Mouse (Mus musculus): Measurements from ENCODE around the gene Itln1. TPM values are rescaled to one million over a fixed set of nuclear protein-coding genes. Genes with fewer than 3 reads are reported as not detected.
"Not testable (repeated sequence)": the region's sequence is repeated elsewhere in the genome, so short reads cannot be mapped to it uniquely, and the experiment has no call there.

Gene Itln1
- total RNA-seq, 2 experiments from 2014 or later: not detected

GRCm38 (mm10) chr1:171471941-171472340 lies 63.2 kb downstream of the Itln1 start:
- intact Hi-C loops (cut with DNase I): loop anchor here (2.0 to 10.0 kb wide), 3 partner anchors 35 to 357 kb away; partner anchors contain the start of genes Cfap126, F11r and Usf1
- DNase-seq (ENCODE audit: low spot score): not testable (repeated sequence)

DNA sequence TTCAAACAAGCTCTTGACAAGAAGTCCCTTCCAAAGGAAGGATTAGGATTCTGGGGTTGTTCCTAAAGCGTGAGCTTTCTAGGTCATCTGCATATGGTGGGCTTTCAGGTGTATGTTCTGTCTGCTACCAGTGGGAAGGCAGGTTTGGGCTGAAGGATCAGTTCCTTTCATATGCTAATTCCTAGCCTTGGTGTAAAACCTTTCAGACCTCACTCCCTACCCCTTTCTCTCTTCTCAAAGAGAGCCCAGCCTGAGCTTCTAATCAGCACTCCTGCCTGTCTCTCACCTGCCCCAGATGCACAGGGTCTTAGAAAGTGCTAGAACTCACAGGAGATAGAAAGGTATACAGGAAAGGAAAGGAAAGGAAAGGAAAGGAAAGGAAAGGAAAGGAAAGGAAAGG lies 63.6 kb downstream of the Itln1 start:
- intact Hi-C loops (cut with DNase I): loop anchor here (2.0 to 10.0 kb wide), 3 partner anchors 34 to 357 kb away; partner anchors contain the start of genes Cfap126, F11r and Usf1

DNA sequence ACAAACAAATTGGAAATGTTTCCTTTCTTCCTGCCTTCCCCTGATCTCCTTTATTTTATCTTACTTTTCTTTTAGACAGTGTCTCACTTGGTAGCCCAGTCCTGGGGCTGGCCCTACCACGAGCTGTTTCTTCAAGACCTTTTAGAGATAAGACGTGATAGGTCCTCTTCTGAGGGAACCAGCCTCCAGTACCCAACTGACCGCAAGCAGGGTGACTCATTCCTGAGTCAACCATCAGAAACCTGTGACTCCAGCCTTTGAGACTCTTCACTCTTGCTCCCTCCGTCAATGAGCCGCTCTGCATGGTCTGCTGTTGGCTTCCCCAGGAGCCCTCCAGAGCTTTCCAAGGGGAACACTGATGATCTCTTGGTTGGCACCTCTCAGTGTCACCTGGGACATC lies 64.2 kb downstream of the Itln1 start:
- DNase-seq (ENCODE audit: low spot score): no peak
- intact Hi-C loops (cut with DNase I): loop anchor here (2.0 to 10.0 kb wide), 3 partner anchors 34 to 356 kb away; partner anchors contain the start of genes Cfap126, F11r and Usf1

More for the DNA sequence above, 63.6 kb downstream of the Itln1 start:
- DNase-seq (ENCODE audit: low spot score): no peak

DNA sequence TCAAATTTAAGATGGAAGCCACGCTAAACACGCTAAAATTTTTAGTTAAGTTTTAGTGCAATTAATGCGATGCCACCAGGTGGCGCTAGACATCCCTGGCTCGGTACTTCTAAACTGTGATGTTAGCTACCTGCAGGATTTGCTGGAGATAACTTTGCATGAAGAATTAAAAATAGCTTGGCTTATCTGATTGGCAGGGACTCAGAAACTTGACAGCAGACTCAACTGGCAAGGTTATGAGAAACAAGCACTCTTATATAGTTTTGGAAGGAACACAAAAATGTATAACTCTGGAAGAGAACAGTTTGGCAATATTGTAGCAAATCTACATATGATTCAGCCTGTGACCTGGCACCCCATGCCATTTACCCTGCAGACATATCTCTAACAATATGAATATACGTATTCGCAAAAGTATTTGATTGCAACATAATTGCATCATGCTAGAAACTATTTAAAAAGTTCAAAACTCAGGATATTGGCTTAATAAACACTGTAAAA lies 64.7 kb downstream of the Itln1 start:
- intact Hi-C loops (cut with DNase I): loop anchor here (2.0 to 10.0 kb wide), 3 partner anchors 33 to 356 kb away; partner anchors contain the start of genes Cfap126, F11r and Usf1
- no peak for DNase-seq (ENCODE audit: low spot score)

- no peak for DNase-seq (ENCODE audit: low spot score)
- intact Hi-C loops (cut with DNase I): loop anchor here (2.0 to 10.0 kb wide), 3 partner anchors 32 to 355 kb away; partner anchors contain the start of genes Cfap126, F11r and Usf1
These were observed 65.4 kb downstream of the Itln1 start for GRCm38 (mm10) chr1:171469678-171470077.

Other genes starting within 250 kb of the Itln1 start
- 10 to 100 TPM; 19.7 to 21.3 TPM for gene Usp21, start 247.3 kb downstream of the Itln1 start, total RNA-seq (2021)
- 10 to 100 TPM; 80.7 to 81.5 TPM for gene Ufc1, start 240.3 kb downstream of the Itln1 start, total RNA-seq (2021)
- 10 to 100 TPM; 21.9 to 22.2 TPM for gene Dedd, start 206.1 kb downstream of the Itln1 start, total RNA-seq (2021)
- 10 to 100 TPM; 26.1 to 29.9 TPM for gene Nit1, start 189.6 kb downstream of the Itln1 start, total RNA-seq (2021)
- 10 to 100 TPM; 74.3 to 84.4 TPM for gene Pfdn2, start 189.6 kb downstream of the Itln1 start, total RNA-seq (2021)
- gene Klhdc9, start 174.5 kb downstream of the Itln1 start, total RNA-seq (2021): not detected
- gene Nectin4, start 165.2 kb downstream of the Itln1 start, total RNA-seq (2021): under 1 TPM; 0.21 to 0.42 TPM
- 1 to 10 TPM; 2.7 TPM for gene Arhgap30, start 146.3 kb downstream of the Itln1 start, total RNA-seq (2021)
- gene Usf1, start 124.0 kb downstream of the Itln1 start, total RNA-seq (2021): 10 to 100 TPM; 38.7 to 42.6 TPM
- gene Tstd1, start 116.4 kb downstream of the Itln1 start, total RNA-seq (2021): 1 to 10 TPM; 1.2 to 1.6 TPM
- gene F11r, start 97.8 kb downstream of the Itln1 start, total RNA-seq (2021): 10 to 100 TPM; 37.1 to 38.9 TPM
- 1 to 10 TPM; 2.4 to 3.3 TPM for gene Alyref2, start 31.8 kb downstream of the Itln1 start, total RNA-seq (2021)
- under 1 TPM; 0.25 to 0.44 TPM for gene Cd244a, start 23.9 kb upstream of the Itln1 start, total RNA-seq (2021)
- gene Ly9, start 72.1 kb upstream of the Itln1 start, total RNA-seq (2021): under 1 TPM; 0.22 to 0.39 TPM
- under 1 TPM; 0.18 to 0.22 TPM for gene Slamf7, start 117.7 kb upstream of the Itln1 start, total RNA-seq (2021)
- gene Cd48, start 146.7 kb upstream of the Itln1 start, total RNA-seq (2021): 1 to 10 TPM; 2.0 to 3.0 TPM
- gene Slamf1, start 231.8 kb upstream of the Itln1 start, total RNA-seq (2021): under 1 TPM; 0.23 to 0.67 TPM